In the genomic region with DNA sequence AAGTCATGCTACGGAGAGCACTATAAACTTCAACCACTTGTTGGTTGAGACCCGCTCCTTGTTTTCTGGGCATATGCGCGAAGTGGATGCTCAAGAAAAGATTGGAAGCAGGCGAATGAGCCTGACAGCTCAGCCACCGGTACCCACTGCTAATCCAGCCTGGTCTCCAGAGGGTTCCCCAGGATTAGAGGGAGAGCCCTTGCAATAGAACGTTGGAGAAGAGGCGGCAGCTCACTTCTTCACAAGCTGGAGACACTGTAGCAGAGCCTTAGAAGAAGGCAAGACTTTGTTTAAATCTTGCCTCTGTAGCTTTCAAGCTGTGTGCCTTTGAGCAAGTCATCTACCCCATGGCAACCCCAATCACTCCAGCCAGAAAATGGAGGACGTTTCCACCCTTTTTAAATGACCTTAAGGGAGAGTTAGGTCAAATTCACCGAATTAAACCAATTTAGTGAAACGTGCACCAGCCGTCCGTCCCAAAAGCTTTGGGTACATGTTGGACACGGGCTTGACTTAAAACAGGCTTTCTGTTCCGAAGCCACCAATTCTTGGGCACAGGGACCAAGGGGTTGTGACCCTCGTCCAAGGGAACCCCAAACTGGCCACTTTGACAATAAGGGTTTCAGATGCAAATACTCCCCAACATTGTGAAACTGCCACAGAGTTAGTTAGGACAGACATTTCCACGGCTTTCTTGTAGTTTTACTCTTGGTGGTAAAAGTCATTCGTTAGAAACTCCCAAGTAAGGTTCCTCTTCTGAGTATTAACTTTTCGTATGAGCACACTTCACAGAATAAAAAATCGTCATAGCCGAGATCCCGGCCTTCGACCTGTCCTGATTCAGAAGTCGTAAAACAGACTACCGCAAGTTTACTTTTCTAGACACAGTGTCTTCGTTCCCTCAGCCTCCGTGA, we compare ENCODE assay signal across 8 mouse cellular contexts. TPM values are rescaled to one million over a fixed set of nuclear protein-coding genes. Genes with fewer than 3 reads are reported as not detected.
DNase-seq lines count a peak whose midpoint lies in the region; ATAC-seq and TF ChIP-seq lines count a peak whose summit lies in the region.

No protein-coding gene starts in this region.

- H3K4me2 ChIP-seq in CH12.LX (ENCODE audit: insufficient read depth, low read depth, poor library complexity, severe bottlenecking), result peak overlapping the region; percentile 97

- dilution Hi-C loops in CH12.LX (cut with MboI; ENCODE audit: extremely low pct_ligation_motif_present, extremely low pct_unique_long_range_greater_than_20kb, low sequenced_read_pairs), result no loop called here

- TF ChIP-seq CTCF in CH12.LX (conservative IDR thresholded peaks at IDR 0.05 in 1 of 2, IDR thresholded peaks at IDR 0.05 in 1 of 2; ENCODE audit: low read depth in 2 of 2, low read length in 2 of 2), result no peak

- peaks cover 40% of the 10 kb centered on the region for H3K79me2 ChIP-seq in CH12.LX (replicated peaks; ENCODE audit: control insufficient read depth, extremely low read depth, insufficient read depth, poor library complexity, severe bottlenecking)
- peaks cover 39% of the 10 kb centered on the region for H3K79me2 ChIP-seq in macrophage (ENCODE audit: inconsistent target)

- no peak for TF ChIP-seq EP300 in CH12.LX (IDR thresholded peaks at IDR 0.05; ENCODE audit: low read length)

- no peak for TF ChIP-seq POLR2A in CH12.LX (IDR thresholded peaks at IDR 0.05; ENCODE audit: low read depth, low read length)

- in situ Hi-C loops in CH12.LX (cut with MboI; ENCODE audit: low pct_ligation_motif_present, low pct_unique_long_range_greater_than_20kb, low sequenced_read_pairs), result no loop called here

- peaks cover 14% of the 10 kb centered on the region for H3K4me1 ChIP-seq in erythroblast, embryonic 14.5 days (ENCODE audit: control insufficient read depth)
- peaks cover 21 to 39% of the 10 kb centered on the region in 2 experiments for H3K4me1 ChIP-seq in CH12.LX (ENCODE audit: control insufficient read depth in 1 of 2, insufficient read depth in 2 of 2)
- peaks cover 72% of the 10 kb centered on the region for H3K4me1 ChIP-seq in hindbrain, embryonic 10.5 days (replicated peaks)

- no peak for ATAC-seq in erythroblast, adult 5-6 weeks (replicated peaks; ENCODE audit: low FRiP score, poor library complexity, severe bottlenecking)
- ATAC-seq in CD4-positive, CD25-positive, alpha-beta regulatory T cell, adult 4 months, result no peak

- peaks cover 82% of the 10 kb centered on the region for H3K27me3 ChIP-seq in erythroblast, embryonic 14.5 days (ENCODE audit: control insufficient read depth)
- no peaks in the 10 kb centered on the region for H3K27me3 ChIP-seq in CH12.LX (replicated peaks)
- H3K27me3 ChIP-seq in hindbrain, embryonic 10.5 days (ENCODE audit: insufficient read depth, poor library complexity, severe bottlenecking), result peaks cover 38% of the 10 kb centered on the region

- H3K9ac ChIP-seq in CH12.LX (ENCODE audit: insufficient read depth, low read depth), result peak overlapping the region; percentile 89

- H3K4me3 ChIP-seq in erythroblast, embryonic 14.5 days (replicated peaks), result peak overlapping the region; percentile 62
- H3K4me3 ChIP-seq in CH12.LX (replicated peaks in 1 of 3; ENCODE audit: low read depth in 2 of 3, low read length in 2 of 3, poor library complexity in 1 of 3) (peak overlapping the region; percentile 79 to 82 (median 82)), macrophage (ENCODE audit: inconsistent target) (peak overlapping the region; percentile 41)
- peak overlapping the region; percentile 96 for H3K4me3 ChIP-seq in hindbrain, embryonic 10.5 days

- WGBS in hindbrain, embryonic 10.5 days, result 2% methylated on average over 27 of the region's 27 CpGs
- 11% methylated on average over 27 of the region's 27 CpGs for WGBS in macrophage (ENCODE audit: missing documents)

- peaks cover 3% of the 10 kb centered on the region; the same call in 1 of the 2 replicates for H3K36me3 ChIP-seq in erythroblast, embryonic 14.5 days (ENCODE audit: control insufficient read depth)
- H3K36me3 ChIP-seq in CH12.LX (replicated peaks in 1 of 2; ENCODE audit: control insufficient read depth in 1 of 2, insufficient read depth in 1 of 2, low read length in 1 of 2), result peaks cover 13 to 35% of the 10 kb centered on the region in 2 experiments
- peaks cover 11% of the 10 kb centered on the region for H3K36me3 ChIP-seq in hindbrain, embryonic 10.5 days
- H3K36me3 ChIP-seq in macrophage (ENCODE audit: inconsistent target), result peaks cover 15% of the 10 kb centered on the region; the same call in 1 of the 2 replicates

- peak overlapping the region; percentile 94 for H3K27ac ChIP-seq in CH12.LX (ENCODE audit: insufficient read depth, low read depth)
- H3K27ac ChIP-seq in hindbrain, embryonic 10.5 days, result peak overlapping the region; percentile 98
- peak overlapping the region; percentile 60 for H3K27ac ChIP-seq in macrophage

- TF ChIP-seq RAD21 in CH12.LX (IDR thresholded peaks at IDR 0.05; ENCODE audit: low read depth, low read length), result no peak

- peaks cover 7% of the 10 kb centered on the region; the same call in 1 of the 2 replicates for H3K9me3 ChIP-seq in erythroblast, embryonic 14.5 days (ENCODE audit: control insufficient read depth, low read length)
- peaks cover 5% of the 10 kb centered on the region for H3K9me3 ChIP-seq in CH12.LX (replicated peaks; ENCODE audit: low read length)
- no peaks in the 10 kb centered on the region; the same call in 1 of the 2 replicates for H3K9me3 ChIP-seq in hindbrain, embryonic 10.5 days

- no peak for DNase-seq in CH12.LX (ENCODE audit: extremely low read depth)
- peak; percentile 28 for DNase-seq in hindbrain, embryonic 10.5 days (ENCODE audit: low spot score)
- no peak for DNase-seq in right cerebral cortex, postnatal 10 days (ENCODE audit: low spot score in 2 of 2)
- DNase-seq in cerebellum, adult 9-10 months, result no peak

RNA-seq across cellular contexts. Expression of gene Mllt6, which starts 2.2 kb away (rescaled TPM):
- polyA plus RNA-seq in erythroblast, embryonic 14.5 days (2012), result 0.05 and 0.07 TPM in 2 replicates
- 1.2 and 1.9 TPM in 2 replicates for total RNA-seq in erythroblast, adult 5-6 weeks (2015; ENCODE audit: low replicate concordance)
- 1.5 and 3.9 TPM in 2 replicates for total RNA-seq in erythroblast, adult 5-6 weeks (2017; ENCODE audit: low replicate concordance)
- total RNA-seq in CH12.LX (2012; rRNA removed), result 50.7 and 55.6 TPM in 2 replicates
- total RNA-seq in CH12.LX (2014; rRNA removed), result 24.3 and 25.3 TPM in 2 replicates
- 38.3 and 43.0 TPM in 2 replicates for polyA plus RNA-seq in CH12.LX (2012; ENCODE audit: insufficient read length, low read depth)
- polyA plus RNA-seq in hindbrain, embryonic 10.5 days (2016; fragmentation: Nextera tagmentation; extraction: Ambion mirVana), result 2.1 and 2.2 TPM in 2 replicates
- total RNA-seq in macrophage (2018; cell fraction: chromatin; rRNA removed), result 100 to 1,000 TPM in 18 of 26 experiments, 10 to 100 TPM in 8; 46.5 to 707 (median 220) TPM
- total RNA-seq in macrophage (2018; cell fraction: cytosol; rRNA removed), result 10 to 100 TPM; 22.9 to 78.9 (median 49.8) TPM
- total RNA-seq in macrophage (2018; cell fraction: nucleus; rRNA removed), result 100 to 1,000 TPM in 17 of 26 experiments, 10 to 100 TPM in 9; 29.9 to 419 (median 127) TPM
- 8.7 to 23.8 TPM (median 10.1 TPM) in 3 replicates for polyA plus RNA-seq in macrophage (2018)
- polyA plus RNA-seq in CD4-positive, CD25-positive, alpha-beta regulatory T cell, adult 4 months (2017; shearing (Covaris generic)), result 10 to 100 TPM in 1 of 2 experiments, 1 to 10 TPM in 1; 8.0 to 14.1 TPM

RNA-seq across cellular contexts. Expression of gene Cisd3, which starts 24.6 kb away (rescaled TPM):
- not detected in 2 replicates for polyA plus RNA-seq in erythroblast, embryonic 14.5 days (2012)
- 2.3 TPM in 1 of 2 replicates, not detected in the other for total RNA-seq in erythroblast, adult 5-6 weeks (2015; ENCODE audit: low replicate concordance)
- 1.7 TPM in 1 of 2 replicates, not detected in the other for total RNA-seq in erythroblast, adult 5-6 weeks (2017; ENCODE audit: low replicate concordance)
- total RNA-seq in CH12.LX (2012; rRNA removed) (141 and 157 TPM in 2 replicates), CH12.LX (2014; rRNA removed) (63.8 and 66.1 TPM in 2 replicates)
- polyA plus RNA-seq in CH12.LX (2012; ENCODE audit: insufficient read length, low read depth) (169 and 221 TPM in 2 replicates), macrophage (2018) (9.0 to 17.9 TPM (median 13.7 TPM) in 3 replicates)
- 18.3 and 24.0 TPM in 2 replicates for polyA plus RNA-seq in hindbrain, embryonic 10.5 days (2016; fragmentation: Nextera tagmentation; extraction: Ambion mirVana)
- 1 to 10 TPM in 23 of 26 experiments, not detected in 3; 1.3 to 8.3 (median 3.4) TPM for total RNA-seq in macrophage (2018; cell fraction: chromatin; rRNA removed)
- total RNA-seq in macrophage (2018; cell fraction: cytosol; rRNA removed), result 10 to 100 TPM in 25 of 26 experiments, 1 to 10 TPM in 1; 8.5 to 24.4 (median 14.3) TPM
- 10 to 100 TPM in 1 of 26 experiments, 1 to 10 TPM in 25; 2.2 to 10.3 (median 5.7) TPM for total RNA-seq in macrophage (2018; cell fraction: nucleus; rRNA removed)
- polyA plus RNA-seq in CD4-positive, CD25-positive, alpha-beta regulatory T cell, adult 4 months (2017; shearing (Covaris generic)), result 10 to 100 TPM; 63.5 to 80.3 TPM

RNA-seq across cellular contexts. Expression of gene Epop, which starts 31.5 kb away (rescaled TPM):
- 0.13 and 0.18 TPM in 2 replicates for polyA plus RNA-seq in erythroblast, embryonic 14.5 days (2012)
- 0.58 TPM in 1 of 2 replicates, not detected in the other for total RNA-seq in erythroblast, adult 5-6 weeks (2015; ENCODE audit: low replicate concordance)
- not detected in 2 replicates for total RNA-seq in erythroblast, adult 5-6 weeks (2017; ENCODE audit: low replicate concordance)
- total RNA-seq in CH12.LX (2012; rRNA removed), result 4.2 and 5.0 TPM in 2 replicates
- total RNA-seq in CH12.LX (2014; rRNA removed), result 1.7 and 2.1 TPM in 2 replicates
- 8.3 and 8.4 TPM in 2 replicates for polyA plus RNA-seq in CH12.LX (2012; ENCODE audit: insufficient read length, low read depth)
- polyA plus RNA-seq in hindbrain, embryonic 10.5 days (2016; fragmentation: Nextera tagmentation; extraction: Ambion mirVana), result 13.4 and 14.3 TPM in 2 replicates
- 1 to 10 TPM in 3 of 26 experiments, under 1 TPM in 9, not detected in 14; 0.30 to 3.2 (median 0.61) TPM for total RNA-seq in macrophage (2018; cell fraction: chromatin; rRNA removed)
- 1 to 10 TPM in 18 of 26 experiments, under 1 TPM in 8; 0.48 to 5.2 (median 1.3) TPM for total RNA-seq in macrophage (2018; cell fraction: cytosol; rRNA removed)
- total RNA-seq in macrophage (2018; cell fraction: nucleus; rRNA removed), result 1 to 10 TPM in 9 of 26 experiments, under 1 TPM in 17; 0.36 to 2.3 (median 0.78) TPM
- polyA plus RNA-seq in macrophage (2018), result 0.43 to 2.7 TPM (median 0.68 TPM) in 3 replicates
- polyA plus RNA-seq in CD4-positive, CD25-positive, alpha-beta regulatory T cell, adult 4 months (2017; shearing (Covaris generic)), result under 1 TPM; 0.43 to 0.78 TPM

RNA-seq across cellular contexts. Expression of gene Pcgf2, which starts 39.3 kb away (rescaled TPM):
- polyA plus RNA-seq in erythroblast, embryonic 14.5 days (2012), result 0.10 and 0.35 TPM in 2 replicates
- total RNA-seq in erythroblast, adult 5-6 weeks (2015; ENCODE audit: low replicate concordance), result 0.77 TPM in 1 of 2 replicates, not detected in the other
- not detected in 2 replicates for total RNA-seq in erythroblast, adult 5-6 weeks (2017; ENCODE audit: low replicate concordance)
- total RNA-seq in CH12.LX (2012; rRNA removed) (5.6 and 7.9 TPM in 2 replicates), CH12.LX (2014; rRNA removed) (0.81 and 0.99 TPM in 2 replicates)
- polyA plus RNA-seq in CH12.LX (2012; ENCODE audit: insufficient read length, low read depth) (16.3 and 19.5 TPM in 2 replicates), macrophage (2018) (3.7 to 7.5 TPM (median 3.9 TPM) in 3 replicates)
- polyA plus RNA-seq in hindbrain, embryonic 10.5 days (2016; fragmentation: Nextera tagmentation; extraction: Ambion mirVana), result 15.6 and 17.0 TPM in 2 replicates
- total RNA-seq in macrophage (2018; cell fraction: chromatin; rRNA removed), result 10 to 100 TPM in 4 of 26 experiments, 1 to 10 TPM in 22; 1.5 to 14.1 (median 5.0) TPM
- total RNA-seq in macrophage (2018; cell fraction: cytosol; rRNA removed), result 1 to 10 TPM; 1.3 to 4.5 (median 2.8) TPM
- 10 to 100 TPM in 1 of 26 experiments, 1 to 10 TPM in 24, under 1 TPM in 1; 0.79 to 11.9 (median 3.8) TPM for total RNA-seq in macrophage (2018; cell fraction: nucleus; rRNA removed)
- 1 to 10 TPM; 2.9 to 4.6 TPM for polyA plus RNA-seq in CD4-positive, CD25-positive, alpha-beta regulatory T cell, adult 4 months (2017; shearing (Covaris generic))

RNA-seq across cellular contexts. Expression of gene Psmb3, which starts 42.2 kb away (rescaled TPM):
- polyA plus RNA-seq in erythroblast, embryonic 14.5 days (2012), result 2.3 and 8.3 TPM in 2 replicates
- 32.4 and 40.3 TPM in 2 replicates for total RNA-seq in erythroblast, adult 5-6 weeks (2015; ENCODE audit: low replicate concordance)
- total RNA-seq in erythroblast, adult 5-6 weeks (2017; ENCODE audit: low replicate concordance), result 37.0 and 48.2 TPM in 2 replicates
- total RNA-seq in CH12.LX (2012; rRNA removed) (863 and 969 TPM in 2 replicates), CH12.LX (2014; rRNA removed) (1,070 and 1,251 TPM in 2 replicates)
- polyA plus RNA-seq in CH12.LX (2012; ENCODE audit: insufficient read length, low read depth) (560 and 594 TPM in 2 replicates), macrophage (2018) (79.7 to 207 TPM (median 133 TPM) in 3 replicates)
- 642 and 643 TPM in 2 replicates for polyA plus RNA-seq in hindbrain, embryonic 10.5 days (2016; fragmentation: Nextera tagmentation; extraction: Ambion mirVana)
- 10 to 100 TPM; 10.0 to 72.1 (median 43.9) TPM for total RNA-seq in macrophage (2018; cell fraction: chromatin; rRNA removed)
- total RNA-seq in macrophage (2018; cell fraction: cytosol; rRNA removed), result 100 to 1,000 TPM in 17 of 26 experiments, 10 to 100 TPM in 9; 79.3 to 179 (median 122) TPM
- total RNA-seq in macrophage (2018; cell fraction: nucleus; rRNA removed), result 10 to 100 TPM; 15.5 to 75.8 (median 38.9) TPM
- polyA plus RNA-seq in CD4-positive, CD25-positive, alpha-beta regulatory T cell, adult 4 months (2017; shearing (Covaris generic)), result 100 to 1,000 TPM; 453 to 558 TPM

Comparison
In these comparisons a context has a peak if more than half of its experiments do, and no peak if none do; other contexts are left out.
1. H3K4me3 ChIP-seq: peak in every context shown above with its lines; median percentile 96 in hindbrain, embryonic 10.5 days; 82 in CH12.LX; 62 in erythroblast, embryonic 14.5 days; 41 in macrophage.
2. RNA of gene Cisd3, which starts 24.6 kb away (polyA plus RNA-seq): 169 to 221 TPM in CH12.LX, 63.5 to 80.3 TPM in CD4-positive, CD25-positive, alpha-beta regulatory T cell, adult 4 months, 18.3 to 24.0 TPM in hindbrain, embryonic 10.5 days and 9.0 to 17.9 TPM in macrophage; not detected in erythroblast, embryonic 14.5 days; every median in the first group is over 10 times any median in the second.
3. Peak in every context shown above with its lines, with median percentiles within 50 percentile points of each other: H3K27ac ChIP-seq.